Mouse (Mus musculus) erythroblast, embryonic 14.5 days (primary cell): ENCODE measurements around the gene Cfap100. TPM values are rescaled to one million over a fixed set of nuclear protein-coding genes. Genes with fewer than 3 reads are reported as not detected.

ENCODE experiments used
- H3K27me3 ChIP-seq: 2 replicates; pipeline ENCODE4 v1.6.1; 2012; ENCODE audit warnings: inconsistent platforms; ENCODE audit not compliant: control insufficient read depth
- H3K36me3 ChIP-seq: 2 replicates; pipeline ENCODE4 v1.6.1; 2012; ENCODE audit warnings: mild to moderate bottlenecking, inconsistent platforms; ENCODE audit not compliant: control insufficient read depth
- H3K4me1 ChIP-seq: 2 replicates; pipeline ENCODE4 v1.6.1; 2012; ENCODE audit warnings: inconsistent platforms; ENCODE audit not compliant: control insufficient read depth
- H3K4me3 ChIP-seq: replicated peaks from 2 replicates; pipeline ENCODE3; 2012; ENCODE audit warnings: moderate library complexity, mild to moderate bottlenecking, inconsistent platforms
- H3K9me3 ChIP-seq: 2 replicates; pipeline ENCODE4 v1.6.1; 2012; ENCODE audit warnings: low read length, inconsistent platforms, mixed read lengths; ENCODE audit not compliant: control insufficient read depth
- GATA1 ChIP-seq: IDR thresholded peaks from 2 replicates; pipeline ENCODE4 v1.6.1; 2012; ENCODE audit warnings: low read length, inconsistent platforms, mixed read lengths
- TAL1 ChIP-seq: IDR thresholded peaks from 3 replicates; pipeline ENCODE4 v1.6.1; 2012; ENCODE audit warnings: low read length, inconsistent platforms, mixed read lengths
- polyA plus RNA-seq: library from polyadenylated mRNA; stranded (reverse); fragments of >175 nt; gene quantifications from 2 replicates; pipeline ENCODE4 v1.2.3, GENCODE M21; 2012

The Cfap100 gene
- polyA plus RNA-seq, 1 experiment = not detected

DNA sequence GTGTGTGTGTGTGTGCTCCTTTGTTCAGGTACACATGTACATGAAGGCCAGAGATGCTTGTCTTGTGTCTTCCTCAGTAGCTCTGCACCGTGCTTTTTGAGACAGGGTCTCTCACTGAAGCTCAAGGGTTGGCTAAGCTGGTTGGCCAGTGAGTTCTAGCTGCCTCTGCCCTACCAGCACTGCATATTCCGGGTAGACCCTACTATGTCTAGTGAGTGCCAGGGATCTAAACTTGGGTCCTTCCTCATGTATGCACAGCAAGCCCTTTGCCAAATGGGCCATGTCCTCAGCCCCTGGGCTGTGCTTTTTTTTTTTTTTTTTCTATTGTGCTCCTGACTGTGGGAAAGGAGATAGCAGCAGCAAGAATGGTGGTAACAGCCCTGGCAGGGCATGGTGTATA is 41.7 kb upstream of the Cfap100 start:
- TF ChIP-seq TAL1 (no peak), GATA1 (no peak)
- Histone ChIP-seq H3K9me3 (no peaks in the 10 kb centered on the region), H3K27me3 (no peaks in the 10 kb centered on the region), H3K4me3 (no peak overlapping the region), H3K4me1 (no peaks in the 10 kb centered on the region), H3K36me3 (peaks cover 16% of the 10 kb centered on the region; the same call in 1 of the 2 replicates)

GRCm38 (mm10) chr6:90469041-90469440 is 40.4 kb upstream of the Cfap100 start:
- no peaks in the 10 kb centered on the region for H3K4me1 ChIP-seq
- no peak overlapping the region for H3K4me3 ChIP-seq
- H3K27me3 ChIP-seq = peaks cover 6% of the 10 kb centered on the region
- no peaks in the 10 kb centered on the region for H3K9me3 ChIP-seq
- peaks cover 16% of the 10 kb centered on the region; the same call in 1 of the 2 replicates for H3K36me3 ChIP-seq
- no peak for TF ChIP-seq TAL1

DNA sequence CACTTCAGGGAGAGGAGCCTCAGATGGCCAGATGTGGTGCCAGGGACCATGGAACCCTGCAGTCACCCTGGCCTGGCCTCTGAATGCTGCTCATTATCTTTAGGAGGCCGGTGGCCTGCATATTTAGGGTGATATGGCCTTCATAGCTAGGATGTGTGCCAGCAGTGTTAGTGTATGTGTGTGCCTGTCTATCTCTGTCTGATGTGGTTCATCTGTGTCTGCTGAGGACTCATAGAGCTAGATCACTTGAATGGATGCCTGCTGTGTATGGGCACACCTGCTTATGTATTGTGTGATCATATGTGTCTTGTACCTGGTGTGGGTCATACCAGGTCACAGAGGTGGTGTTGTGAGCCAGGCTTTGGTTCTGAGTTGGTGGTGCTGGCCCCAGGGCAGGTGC is 39.6 kb upstream of the Cfap100 start:
- no peaks in the 10 kb centered on the region for H3K4me1 ChIP-seq
- H3K36me3 ChIP-seq = peaks cover 16% of the 10 kb centered on the region; the same call in 1 of the 2 replicates
- peaks cover 14% of the 10 kb centered on the region for H3K27me3 ChIP-seq
- H3K9me3 ChIP-seq = no peaks in the 10 kb centered on the region
- TF ChIP-seq TAL1 (no peak), GATA1 (no peak)
- H3K4me3 ChIP-seq = no peak overlapping the region

- no peak overlapping the region for H3K4me3 ChIP-seq
These were observed 38.3 kb upstream of the Cfap100 start for GRCm38 (mm10) chr6:90466847-90467410.

DNA sequence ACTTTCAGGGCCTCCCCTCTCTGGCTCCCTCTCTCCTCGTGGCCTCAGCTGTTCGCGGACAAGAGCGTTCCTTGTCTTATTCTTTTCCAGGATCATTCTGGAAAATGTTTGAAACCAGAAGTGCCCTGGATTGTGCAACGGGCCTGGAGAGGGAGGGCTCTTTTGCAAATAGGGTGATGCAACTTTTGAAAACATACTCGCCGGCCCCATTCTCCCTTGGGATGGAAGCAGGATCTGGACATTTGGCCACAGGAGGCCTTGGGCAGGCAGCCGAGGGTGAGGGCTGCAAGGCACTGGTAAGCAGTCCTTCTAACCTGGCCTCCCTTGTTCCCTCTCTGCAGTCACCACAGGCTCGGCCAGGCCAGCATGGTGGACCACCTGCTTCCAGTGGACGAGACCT is 37.5 kb upstream of the Cfap100 start:
- Histone ChIP-seq H3K36me3 (peaks cover 11% of the 10 kb centered on the region; the same call in 1 of the 2 replicates), H3K27me3 (peaks cover 35% of the 10 kb centered on the region), H3K4me1 (peaks cover 4% of the 10 kb centered on the region; the same call in 1 of the 2 replicates), H3K9me3 (no peaks in the 10 kb centered on the region), H3K4me3 (peak overlapping the region; percentile 4)
- TF ChIP-seq GATA1 (no peak), TAL1 (no peak)

More at GRCm38 (mm10) chr6:90466847-90467410, 38.3 kb upstream of the Cfap100 start:
- H3K27me3 ChIP-seq = peaks cover 27% of the 10 kb centered on the region
- H3K36me3 ChIP-seq = peaks cover 13% of the 10 kb centered on the region; the same call in 1 of the 2 replicates
- no peaks in the 10 kb centered on the region for H3K9me3 ChIP-seq
- peaks cover 4% of the 10 kb centered on the region; the same call in 1 of the 2 replicates for H3K4me1 ChIP-seq
- TF ChIP-seq TAL1 (no peak), GATA1 (no peak)

- peak overlapping the region; percentile 21 for H3K4me3 ChIP-seq
- H3K9me3 ChIP-seq = no peaks in the 10 kb centered on the region
- H3K27me3 ChIP-seq = peaks cover 38% of the 10 kb centered on the region
- peaks cover 4% of the 10 kb centered on the region; the same call in 1 of the 2 replicates for H3K4me1 ChIP-seq
- TF ChIP-seq TAL1 (no peak), GATA1 (no peak)
- H3K36me3 ChIP-seq = peaks cover 11% of the 10 kb centered on the region; the same call in 1 of the 2 replicates
These were observed 36.5 kb upstream of the Cfap100 start for GRCm38 (mm10) chr6:90465028-90465640.

- peaks cover 4% of the 10 kb centered on the region; the same call in 1 of the 2 replicates for H3K4me1 ChIP-seq
- H3K9me3 ChIP-seq = no peaks in the 10 kb centered on the region
- no peak for TF ChIP-seq TAL1
- TF ChIP-seq GATA1 = no peak
- H3K27me3 ChIP-seq = peaks cover 38% of the 10 kb centered on the region
- H3K36me3 ChIP-seq = peaks cover 11% of the 10 kb centered on the region; the same call in 1 of the 2 replicates
- H3K4me3 ChIP-seq = no peak overlapping the region
These were observed 35.4 kb upstream of the Cfap100 start for GRCm38 (mm10) chr6:90463890-90464421.

DNA sequence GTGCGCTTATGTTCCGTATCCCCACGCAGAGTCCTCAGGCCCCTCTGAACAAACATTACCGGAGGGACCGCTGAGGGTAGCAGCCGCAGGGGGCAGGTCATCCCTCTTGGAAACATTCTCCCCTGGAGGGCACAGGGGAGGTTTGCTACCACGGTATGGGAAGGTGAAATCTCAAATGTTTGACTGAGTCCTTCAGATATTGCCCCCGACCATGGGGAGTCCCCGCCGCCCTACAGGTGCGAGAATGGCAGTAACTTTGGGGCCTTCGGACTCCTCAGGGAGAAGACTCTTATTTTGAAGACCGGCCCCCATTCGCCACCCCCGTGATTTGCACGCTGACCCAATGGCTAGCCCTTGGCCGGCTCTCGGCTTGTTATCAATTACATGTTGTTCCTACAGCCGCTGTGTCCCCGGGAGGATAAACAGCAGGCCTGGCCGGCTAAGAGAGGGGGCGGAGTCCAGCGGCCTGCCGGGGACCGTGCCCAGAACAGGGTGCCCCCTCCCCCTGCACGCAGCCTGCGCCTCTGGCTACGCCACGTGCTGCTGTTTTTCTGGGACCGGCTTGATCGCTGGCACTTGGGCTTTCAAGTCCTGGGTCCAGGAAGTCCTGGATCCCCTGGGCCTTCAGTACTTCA is 34.7 kb upstream of the Cfap100 start:
- Histone ChIP-seq H3K36me3 (peaks cover 11% of the 10 kb centered on the region; the same call in 1 of the 2 replicates), H3K9me3 (no peaks in the 10 kb centered on the region), H3K27me3 (peaks cover 38% of the 10 kb centered on the region), H3K4me1 (peaks cover 4% of the 10 kb centered on the region; the same call in 1 of the 2 replicates), H3K4me3 (peak overlapping the region; percentile 59)
- no peak for TF ChIP-seq TAL1
- TF ChIP-seq GATA1 = no peak

GRCm38 (mm10) chr6:90462841-90463227 is 34.2 kb upstream of the Cfap100 start:
- TF ChIP-seq TAL1 (no peak), GATA1 (no peak)
- Histone ChIP-seq H3K4me3 (peak overlapping the region; percentile 59), H3K9me3 (no peaks in the 10 kb centered on the region), H3K4me1 (peaks cover 4% of the 10 kb centered on the region; the same call in 1 of the 2 replicates), H3K36me3 (peaks cover 8% of the 10 kb centered on the region; the same call in 1 of the 2 replicates), H3K27me3 (peaks cover 38% of the 10 kb centered on the region)
